Mouse (Mus musculus) forebrain, embryonic 15.5 days (tissue): Measurements from ENCODE around the gene Fbxo33. TPM values are rescaled to one million over a fixed set of nuclear protein-coding genes. Genes with fewer than 3 reads are reported as not detected.

Experiments
- ATAC-seq: fragments of 200-750 bp; cut with Nextera tagmentation; replicated peaks from 2 replicates; pipeline ENCODE4 v1.8.0; 2017; ENCODE audit warnings: mild to moderate bottlenecking, moderate TSS enrichment, moderate library complexity
- H3K27ac ChIP-seq: fragments of 300-500 bp; sonication (generic); replicated peaks from 2 replicates; pipeline ENCODE4 v1.5.1; 2015; ENCODE audit warnings: mild to moderate bottlenecking, inconsistent platforms
- H3K27me3 ChIP-seq: fragments of 300-500 bp; sonication (generic); 2 replicates; pipeline ENCODE4 v1.6.1; 2015; ENCODE audit warnings: inconsistent platforms
- H3K36me3 ChIP-seq: fragments of 300-500 bp; sonication (generic); 2 replicates; pipeline ENCODE4 v1.6.1; 2015; ENCODE audit warnings: mild to moderate bottlenecking, inconsistent platforms
- H3K4me1 ChIP-seq: fragments of 300-500 bp; sonication (generic); 2 replicates; pipeline ENCODE4 v1.6.1; 2015; ENCODE audit warnings: inconsistent platforms
- H3K4me2 ChIP-seq: fragments of 300-500 bp; sonication (generic); replicated peaks from 2 replicates; pipeline ENCODE4 v1.6.1; 2015; ENCODE audit warnings: mild to moderate bottlenecking, inconsistent platforms
- H3K4me3 ChIP-seq: fragments of 300-500 bp; sonication (generic); 2 replicates; pipeline ENCODE4 v1.5.1; 2015; ENCODE audit warnings: mild to moderate bottlenecking, inconsistent platforms
- H3K9ac ChIP-seq: fragments of 300-500 bp; sonication (generic); replicated peaks from 2 replicates; pipeline ENCODE4 v1.6.1; 2015; ENCODE audit warnings: mild to moderate bottlenecking, inconsistent platforms
- H3K9me3 ChIP-seq: fragments of 300-500 bp; sonication (generic); 2 replicates; pipeline ENCODE4 v1.6.1; 2016; ENCODE audit warnings: inconsistent platforms
- WGBS: fragments of 180-500 bp; shearing (Covaris S2); methylation state at CpG from one replicate; pipeline ENCODE4 v1.1.7; 2015; ENCODE audit warnings: mixed read lengths; 5-methylcytosine and 5-hydroxymethylcytosine counted together
- microRNA-seq: library from miRNA; unstranded; fragments of <30 nt; microRNA quantifications from one replicate; pipeline ENCODE4, GENCODE M21; 2016
- polyA plus RNA-seq: library from polyadenylated mRNA; unstranded; fragments of >200 nt; fragmentation: Nextera tagmentation; extraction: Ambion mirVana; gene quantifications from 2 replicates; pipeline ENCODE4 v1.2.1, GENCODE M21; 2015

Gene Fbxo33
- polyA plus RNA-seq, 1 experiment from 2014 or later, result 9.3 TPM

- Histone ChIP-seq H3K9me3 (no peaks in the 10 kb centered on the region), H3K36me3 (peaks cover 17% of the 10 kb centered on the region), H3K4me2 (no peak overlapping the region), H3K9ac (no peak overlapping the region), H3K27ac (no peak overlapping the region), H3K4me1 (no peaks in the 10 kb centered on the region), H3K4me3 (no peak overlapping the region), H3K27me3 (no peaks in the 10 kb centered on the region)
- 85% methylated on average over 9 of the region's 9 CpGs for WGBS
- no peak for ATAC-seq
Observed at GRCm38 (mm10) chr12:59194341-59195003, 25.1 kb downstream of the Fbxo33 start.

- Histone ChIP-seq H3K4me1 (no peaks in the 10 kb centered on the region), H3K9ac (no peak overlapping the region), H3K4me2 (no peak overlapping the region), H3K9me3 (no peaks in the 10 kb centered on the region), H3K36me3 (peaks cover 15% of the 10 kb centered on the region), H3K4me3 (no peak overlapping the region), H3K27me3 (no peaks in the 10 kb centered on the region), H3K27ac (no peak overlapping the region)
- ATAC-seq, result no peak
- WGBS, result 83% methylated on average over 3 of the region's 3 CpGs
Observed at GRCm38 (mm10) chr12:59193637-59194036, 25.9 kb downstream of the Fbxo33 start.

- H3K27ac ChIP-seq, result no peak overlapping the region
- H3K4me1 ChIP-seq, result no peaks in the 10 kb centered on the region
- no peak overlapping the region for H3K4me3 ChIP-seq
- H3K27me3 ChIP-seq, result no peaks in the 10 kb centered on the region
- no peak overlapping the region for H3K4me2 ChIP-seq
- H3K9me3 ChIP-seq, result no peaks in the 10 kb centered on the region
- ATAC-seq, result no peak
- no peak overlapping the region for H3K9ac ChIP-seq
- peaks cover 44% of the 10 kb centered on the region for H3K36me3 ChIP-seq
- 85% methylated on average over 12 of the region's 12 CpGs for WGBS
Observed at GRCm38 (mm10) chr12:59188086-59188682, 31.3 kb downstream of the Fbxo33 start.

- Histone ChIP-seq H3K9me3 (no peaks in the 10 kb centered on the region), H3K36me3 (peaks cover 55% of the 10 kb centered on the region), H3K27ac (no peak overlapping the region), H3K9ac (no peak overlapping the region), H3K4me2 (no peak overlapping the region), H3K27me3 (no peaks in the 10 kb centered on the region), H3K4me3 (no peak overlapping the region), H3K4me1 (no peaks in the 10 kb centered on the region)
- 93% methylated on average over 3 of the region's 3 CpGs for WGBS
- no peak for ATAC-seq
Observed at GRCm38 (mm10) chr12:59177814-59178213, 41.7 kb downstream of the Fbxo33 start.

GRCm38 (mm10) chr12:59169935-59170334 is 49.6 kb downstream of the Fbxo33 start:
- 78% methylated on average over 4 of the region's 4 CpGs for WGBS
- no peaks in the 10 kb centered on the region for H3K27me3 ChIP-seq
- H3K36me3 ChIP-seq, result peaks cover 30% of the 10 kb centered on the region
- no peak for ATAC-seq
- H3K27ac ChIP-seq, result no peak overlapping the region
- no peak overlapping the region for H3K4me2 ChIP-seq
- no peaks in the 10 kb centered on the region for H3K4me1 ChIP-seq
- H3K9me3 ChIP-seq, result no peaks in the 10 kb centered on the region
- H3K9ac ChIP-seq, result no peak overlapping the region
- no peak overlapping the region for H3K4me3 ChIP-seq

- no peak overlapping the region for H3K9ac ChIP-seq
- H3K27me3 ChIP-seq, result no peaks in the 10 kb centered on the region
- peaks cover 39% of the 10 kb centered on the region for H3K36me3 ChIP-seq
- H3K4me2 ChIP-seq, result no peak overlapping the region
- ATAC-seq, result no peak
- H3K4me1 ChIP-seq, result no peaks in the 10 kb centered on the region
- H3K4me3 ChIP-seq, result no peak overlapping the region
- WGBS, result 93% methylated on average over 4 of the region's 4 CpGs
- H3K27ac ChIP-seq, result no peak overlapping the region
- no peaks in the 10 kb centered on the region for H3K9me3 ChIP-seq
Observed at GRCm38 (mm10) chr12:59166557-59166956, 53.0 kb downstream of the Fbxo33 start.

- Histone ChIP-seq H3K27ac (no peak overlapping the region), H3K9ac (no peak overlapping the region), H3K4me1 (no peaks in the 10 kb centered on the region), H3K4me3 (no peak overlapping the region), H3K9me3 (no peaks in the 10 kb centered on the region), H3K4me2 (no peak overlapping the region), H3K36me3 (peaks cover 43% of the 10 kb centered on the region), H3K27me3 (no peaks in the 10 kb centered on the region)
- ATAC-seq, result no peak
- 94% methylated on average over 6 of the region's 6 CpGs for WGBS
Observed at GRCm38 (mm10) chr12:59164522-59164921, 55.0 kb downstream of the Fbxo33 start.

- no peak overlapping the region for H3K9ac ChIP-seq
- no peak overlapping the region for H3K27ac ChIP-seq
- no peaks in the 10 kb centered on the region for H3K4me1 ChIP-seq
- 95% methylated on average over 2 of the region's 2 CpGs for WGBS
- no peak overlapping the region for H3K4me2 ChIP-seq
- H3K9me3 ChIP-seq, result no peaks in the 10 kb centered on the region
- H3K36me3 ChIP-seq, result peaks cover 44% of the 10 kb centered on the region
- H3K4me3 ChIP-seq, result no peak overlapping the region
- no peak for ATAC-seq
- no peaks in the 10 kb centered on the region for H3K27me3 ChIP-seq
Observed at GRCm38 (mm10) chr12:59162797-59163196, 56.7 kb downstream of the Fbxo33 start.

- H3K4me2 ChIP-seq, result no peak overlapping the region
- H3K27me3 ChIP-seq, result no peaks in the 10 kb centered on the region
- H3K36me3 ChIP-seq, result peaks cover 50% of the 10 kb centered on the region
- no peak overlapping the region for H3K4me3 ChIP-seq
- H3K4me1 ChIP-seq, result no peaks in the 10 kb centered on the region
- no peak overlapping the region for H3K9ac ChIP-seq
- H3K27ac ChIP-seq, result no peak overlapping the region
- ATAC-seq, result no peak
- WGBS, result 74% methylated on average over 2 of the region's 2 CpGs
- H3K9me3 ChIP-seq, result no peaks in the 10 kb centered on the region
Observed at GRCm38 (mm10) chr12:59161091-59161490, 58.4 kb downstream of the Fbxo33 start.

Small RNA genes within 50 kb of the gene (microRNA-seq; reads per million reads assigned to microRNA genes)
- gene Gm27284, result not detected

Other genes with a start within 250 kb of the Fbxo33 start
- gene Sec23a, start 207.7 kb downstream of the Fbxo33 start, polyA plus RNA-seq, result 99.4 and 102 TPM in 2 replicates
- gene Gemin2, start 206.3 kb downstream of the Fbxo33 start, polyA plus RNA-seq, result 15.7 TPM in 2 replicates
- gene Trappc6b, start 158.3 kb downstream of the Fbxo33 start, polyA plus RNA-seq, result 150 and 159 TPM in 2 replicates
- 82.1 and 85.9 TPM in 2 replicates for gene Pnn, start 152.8 kb downstream of the Fbxo33 start, polyA plus RNA-seq
- 32.3 and 37.2 TPM in 2 replicates for gene Mia2, start 123.9 kb downstream of the Fbxo33 start, polyA plus RNA-seq